Mouse (Mus musculus) yolk sac, embryonic 10.5 days (tissue): Measurements from ENCODE around the gene Mrvi1.
A peak's percentile ranks its signal among the peaks of the same experiment; 100 is the strongest.

Experiments used
- DNase-seq: peaks from one replicate; pipeline ENCODE4 v3.0.0-alpha.2; 2017; ENCODE audit warnings: low spot score

Gene Mrvi1

GRCm38 (mm10) chr7:110881746-110882333 lies 100.4 kb downstream of the Mrvi1 start:
- peak; percentile 74 for DNase-seq

DNA sequence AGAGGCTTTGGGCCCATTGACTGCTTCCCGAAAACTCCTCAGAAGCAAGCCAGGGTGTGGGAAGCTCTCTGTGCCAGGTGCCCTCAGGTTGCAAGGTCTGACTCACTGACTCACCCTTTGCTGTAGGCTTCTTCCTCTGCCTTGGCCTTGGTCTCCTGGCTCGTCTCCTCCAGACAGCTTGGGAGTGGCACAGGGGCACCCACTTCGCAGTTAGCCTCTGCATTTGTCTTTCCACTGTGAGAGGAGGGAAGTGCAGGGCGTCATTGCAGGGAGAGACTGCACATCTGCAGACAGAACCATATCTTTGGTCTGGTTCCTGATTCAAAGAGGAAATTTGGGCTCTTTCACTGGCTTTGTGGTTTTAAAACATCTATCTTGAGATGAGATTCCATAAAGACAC lies 104.2 kb downstream of the Mrvi1 start:
- no peak for DNase-seq

DNA sequence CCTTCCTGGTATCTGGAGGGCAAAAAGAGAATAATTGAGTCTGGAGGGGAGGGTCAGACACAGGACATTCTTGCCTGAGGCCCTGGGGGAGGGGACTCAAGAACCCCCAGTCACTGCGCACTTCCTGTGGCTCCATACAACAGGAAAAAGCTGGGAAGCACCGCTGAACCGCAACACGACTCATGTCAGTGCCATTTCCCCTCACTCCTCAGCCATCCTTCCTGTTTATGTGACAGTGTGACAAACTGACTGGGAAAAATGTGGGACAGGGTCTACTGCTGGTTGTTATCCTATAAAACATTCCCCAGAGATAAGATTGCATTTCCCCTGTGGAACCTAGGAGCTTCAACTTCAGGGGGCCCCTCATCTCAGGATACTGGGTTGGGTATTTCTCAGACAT lies 105.3 kb downstream of the Mrvi1 start:
- no peak for DNase-seq

DNA sequence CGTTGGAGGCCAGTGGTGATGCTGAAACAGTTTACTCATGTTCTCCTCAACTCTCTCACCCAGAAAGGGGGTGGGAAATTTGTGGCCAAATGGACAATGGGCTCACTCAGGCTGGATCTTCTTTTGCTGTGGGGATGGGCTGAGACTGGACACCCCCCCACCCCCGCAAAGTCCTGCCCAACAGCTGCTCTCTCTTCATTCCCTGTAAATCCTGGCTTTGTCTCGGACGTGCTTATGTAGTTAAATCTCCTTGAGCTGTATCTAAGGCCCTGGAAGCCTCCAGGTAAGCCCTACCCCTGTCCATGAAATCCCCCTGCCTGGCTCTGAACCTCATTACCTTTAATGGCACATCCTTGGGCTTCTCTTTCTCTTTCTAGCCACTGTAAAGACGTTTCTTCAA lies 113.5 kb downstream of the Mrvi1 start:
- no peak for DNase-seq

DNA sequence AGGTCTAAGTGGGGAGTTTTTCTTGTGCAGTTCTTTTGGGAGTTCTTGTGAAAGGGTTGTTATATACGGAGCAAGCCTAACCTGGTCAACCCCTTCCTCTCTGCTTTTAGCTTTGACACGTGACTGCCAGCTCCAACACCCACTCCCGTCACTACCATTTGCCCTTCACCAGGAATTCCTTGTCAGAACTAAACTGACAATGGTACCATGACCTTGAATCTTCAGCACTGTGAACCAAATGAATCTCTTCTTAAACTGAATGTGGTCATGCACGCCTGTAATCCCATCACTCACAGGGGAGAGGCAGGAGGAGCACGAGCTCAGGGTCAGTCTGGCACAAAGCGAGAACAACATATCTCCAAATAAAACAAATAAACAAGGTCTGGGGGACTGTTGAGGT lies 115.1 kb downstream of the Mrvi1 start:
- no peak for DNase-seq

GRCm38 (mm10) chr7:110866021-110866420 lies 116.2 kb downstream of the Mrvi1 start:
- no peak for DNase-seq

DNA sequence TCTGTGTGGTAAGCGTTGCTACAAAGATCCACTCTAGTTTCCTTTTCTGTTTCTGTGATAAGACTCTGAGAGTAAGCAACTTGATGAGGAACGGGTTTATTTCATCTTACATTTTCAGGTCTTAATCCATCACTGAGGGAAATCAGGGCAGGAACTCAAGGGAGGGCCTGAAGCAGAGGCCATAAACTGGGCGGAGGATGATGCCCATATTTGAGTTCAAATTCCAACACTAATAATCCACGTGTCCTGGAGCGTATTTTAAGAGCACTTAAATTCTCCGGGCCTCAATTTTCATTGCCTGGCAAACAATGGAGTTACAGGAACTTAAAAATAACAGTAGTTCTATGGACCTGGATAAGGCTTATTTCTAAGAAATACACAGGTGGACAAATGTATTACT lies 116.7 kb downstream of the Mrvi1 start:
- DNase-seq, result no peak

- peak; percentile 69 for DNase-seq
These were observed 117.2 kb downstream of the Mrvi1 start for GRCm38 (mm10) chr7:110865038-110865437.

GRCm38 (mm10) chr7:110862751-110863289 lies 119.4 kb downstream of the Mrvi1 start, which contains the start of gene Lyve1:
Gene Lyve1 (minus strand): TSS chr7:110863239.
- no peak for DNase-seq

GRCm38 (mm10) chr7:110860129-110860528 lies 122.1 kb downstream of the Mrvi1 start:
- peak; percentile 80 for DNase-seq

GRCm38 (mm10) chr7:110855604-110856003 lies 126.7 kb downstream of the Mrvi1 start:
- DNase-seq, result no peak

DNA sequence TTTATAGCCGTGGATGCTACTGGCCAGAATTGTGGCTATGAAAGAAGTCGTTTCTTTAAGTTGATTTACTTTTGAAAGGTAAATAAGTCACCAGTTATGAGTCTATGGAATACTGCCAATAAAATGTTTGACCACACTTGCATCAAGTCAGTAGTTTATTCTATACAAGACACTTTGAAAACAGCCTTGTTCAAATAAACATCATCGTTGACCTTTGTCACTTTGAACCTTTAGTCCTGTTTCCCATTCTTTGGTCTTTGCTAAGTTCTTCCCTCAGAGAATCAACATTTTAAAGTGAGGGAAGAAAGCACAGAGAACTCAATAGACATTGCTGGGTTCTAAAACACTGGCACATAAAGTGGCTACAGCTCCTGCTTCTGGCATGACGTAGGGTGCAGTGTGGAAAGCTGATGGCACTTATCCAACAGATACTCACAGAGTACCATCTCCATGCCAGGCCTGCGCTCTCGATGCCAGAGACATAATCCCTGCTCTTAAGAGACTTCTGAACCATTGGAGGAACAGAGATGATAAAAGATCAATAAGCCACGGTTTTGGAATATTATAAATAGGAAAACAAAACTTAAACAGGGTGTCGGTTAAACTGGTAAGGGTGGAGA lies 127.2 kb downstream of the Mrvi1 start:
- DNase-seq, result no peak

DNA sequence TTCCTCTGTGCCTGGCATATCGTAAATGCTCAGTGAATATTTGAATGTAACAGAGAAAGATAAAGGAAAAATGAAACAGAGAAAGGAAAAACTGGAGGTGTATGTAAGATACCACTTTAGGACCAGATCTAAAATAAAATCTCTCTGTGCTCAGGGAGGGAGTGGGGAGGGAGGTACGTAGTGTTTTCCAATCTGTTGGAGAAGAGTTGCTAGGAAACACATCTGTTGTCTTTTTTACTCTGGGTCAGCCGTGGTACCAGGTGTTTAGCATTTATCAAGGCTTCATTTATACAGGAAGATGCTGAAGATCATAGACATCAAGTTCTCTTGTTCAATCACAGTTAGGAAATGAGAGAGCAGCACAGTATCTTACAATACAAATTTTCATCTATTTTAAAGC lies 127.7 kb downstream of the Mrvi1 start:
- DNase-seq, result no peak

GRCm38 (mm10) chr7:110853611-110854010 lies 128.7 kb downstream of the Mrvi1 start:
- DNase-seq, result no peak

DNA sequence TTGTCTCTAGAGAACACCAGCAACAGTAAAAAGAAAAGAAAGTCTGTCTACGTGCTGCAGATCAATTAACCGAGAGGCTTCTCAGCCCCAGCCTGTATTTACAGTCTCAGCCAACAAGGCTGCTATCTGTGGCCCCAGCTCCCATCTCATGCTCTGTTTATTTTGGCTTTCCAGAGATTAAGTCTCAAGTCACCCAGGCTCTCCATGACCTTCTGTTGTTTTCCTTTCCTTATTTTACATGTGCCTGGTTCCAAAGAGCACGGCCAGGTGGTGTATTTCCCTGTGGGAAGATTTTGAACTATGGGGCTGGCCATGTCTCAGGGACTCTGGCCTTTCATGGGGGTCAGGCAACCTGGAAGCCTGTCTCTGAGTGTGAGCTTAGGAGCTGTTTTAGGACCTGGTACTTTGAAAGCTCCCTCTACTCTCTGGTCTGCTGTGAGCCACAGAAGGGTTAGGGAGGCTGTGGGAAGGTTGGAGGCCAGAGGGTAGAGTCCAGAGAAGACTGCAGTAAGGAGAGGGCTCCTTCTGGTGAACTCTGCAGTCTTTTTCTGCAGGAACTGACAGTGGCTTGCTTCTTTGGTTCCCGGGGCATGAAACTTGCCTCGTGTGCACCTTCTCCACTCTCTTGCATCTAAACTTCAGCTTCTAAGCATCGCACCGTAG lies 130.6 kb downstream of the Mrvi1 start:
- peak; percentile 78 for DNase-seq

GRCm38 (mm10) chr7:110848371-110848770 lies 133.9 kb downstream of the Mrvi1 start:
- no peak for DNase-seq

- no peak for DNase-seq
These were observed 134.9 kb downstream of the Mrvi1 start for GRCm38 (mm10) chr7:110847321-110847720.

GRCm38 (mm10) chr7:110843916-110844874 lies 138.1 kb downstream of the Mrvi1 start, which contains the start of gene Rnf141:
Gene Rnf141 (minus strand): TSS chr7:110844457.
- DNase-seq, result peak; percentile 94

- peak; percentile 58 for DNase-seq
These were observed 141.9 kb downstream of the Mrvi1 start for GRCm38 (mm10) chr7:110840332-110840731.

DNA sequence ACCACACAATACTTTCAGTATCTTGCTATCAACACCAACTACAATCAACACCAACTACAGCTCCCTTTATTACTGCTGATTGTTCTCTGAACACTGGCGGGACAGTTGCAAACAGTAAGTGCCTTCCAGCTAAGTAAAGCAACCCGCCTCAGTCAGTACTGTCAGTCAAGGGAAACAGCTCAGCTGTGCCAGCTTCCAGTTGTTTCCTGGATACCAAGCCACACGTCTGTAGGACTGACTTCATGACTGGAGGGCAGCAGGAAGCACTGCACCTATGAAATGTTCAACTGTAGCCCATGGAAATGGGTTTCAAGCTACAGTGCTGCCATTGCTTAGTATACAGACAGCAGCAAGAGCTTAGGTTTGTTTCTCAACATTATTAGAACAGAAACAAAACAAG lies 147.7 kb downstream of the Mrvi1 start:
- DNase-seq, result no peak

GRCm38 (mm10) chr7:110834018-110834417 lies 148.2 kb downstream of the Mrvi1 start:
- no peak for DNase-seq

- no peak for DNase-seq
These were observed 149.2 kb downstream of the Mrvi1 start for GRCm38 (mm10) chr7:110833024-110833423.
